In genomic region chr9:121298411-121299091, GRCm38 (mm10) we compare ENCODE assay signal across 8 mouse cellular contexts. TPM values are rescaled to one million over a fixed set of nuclear protein-coding genes. Genes with fewer than 3 reads are reported as not detected.
A peak's percentile ranks its signal among the peaks of the same experiment; 100 is the strongest.
DNase-seq lines count a peak whose midpoint lies in the region; ATAC-seq and TF ChIP-seq lines count a peak whose summit lies in the region.

No protein-coding gene starts in this region.

- H3K27me3 ChIP-seq in cerebellum, adult 2 months (ENCODE audit: control insufficient read depth, insufficient read depth, low read length), result no peaks in the 10 kb centered on the region
- H3K27me3 ChIP-seq in heart, embryonic 14.5 days (ENCODE audit: control insufficient read depth, insufficient read depth, low read length), result no peaks in the 10 kb centered on the region
- H3K27me3 ChIP-seq in stomach, embryonic 15.5 days (replicated peaks), result 0 out of 2 replicates have a peak, but pooled peaks cover 3% of the 10 kb centered on the region

- peak overlapping the region; percentile 77 for H3K4me3 ChIP-seq in cerebellum, adult 2 months (replicated peaks; ENCODE audit: insufficient read depth, low read depth, low read length)
- H3K4me3 ChIP-seq in cortical plate, adult 2 months (ENCODE audit: insufficient read depth, low read length), result peak overlapping the region; percentile 78
- peak overlapping the region; percentile 85 to 90 for H3K4me3 ChIP-seq in heart, embryonic 14.5 days (ENCODE audit: control insufficient read depth in 1 of 2, insufficient read depth in 1 of 2, low read depth in 1 of 2, low read length in 2 of 2)
- peak overlapping the region; percentile 87 for H3K4me3 ChIP-seq in stomach, embryonic 15.5 days (replicated peaks)

- TF ChIP-seq CTCF in cerebellum, adult 2 months (IDR thresholded peaks at IDR 0.05; ENCODE audit: borderline replicate concordance, insufficient read depth, low read depth, low read length), result no peak
- no peak for TF ChIP-seq CTCF in cortical plate, adult 2 months (IDR thresholded peaks at IDR 0.05; ENCODE audit: extremely low read depth, insufficient read depth, low read length)

- peak in 1 of 2 experiments; percentile 50 for DNase-seq in cerebellum, adult 2 months
- no peak for DNase-seq in cerebellum, adult 11 months
- peak; percentile 62 to 75 for DNase-seq in kidney, postnatal 25 days
- DNase-seq in adipocyte (ENCODE audit: low spot score), result no peak

- peaks cover 3% of the 10 kb centered on the region; the same call in 1 of the 2 replicates for H3K36me3 ChIP-seq in heart, embryonic 14.5 days (ENCODE audit: control insufficient read depth, insufficient read depth, low read length)
- H3K36me3 ChIP-seq in stomach, embryonic 15.5 days, result no peaks in the 10 kb centered on the region

- peaks cover 32% of the 10 kb centered on the region for H3K4me1 ChIP-seq in cerebellum, adult 2 months (ENCODE audit: control insufficient read depth, insufficient read depth, low read length)
- H3K4me1 ChIP-seq in cortical plate, adult 2 months (ENCODE audit: control insufficient read depth, insufficient read depth, low read length), result peaks cover 11% of the 10 kb centered on the region
- peaks cover 28 to 37% of the 10 kb centered on the region in 2 experiments for H3K4me1 ChIP-seq in heart, embryonic 14.5 days (ENCODE audit: control insufficient read depth in 2 of 2, insufficient read depth in 2 of 2, low read length in 2 of 2)
- peaks cover 30% of the 10 kb centered on the region for H3K4me1 ChIP-seq in stomach, embryonic 15.5 days

- H3K9me3 ChIP-seq in heart, embryonic 14.5 days (ENCODE audit: control insufficient read depth, low read length), result no peaks in the 10 kb centered on the region
- H3K9me3 ChIP-seq in stomach, embryonic 15.5 days, result no peaks in the 10 kb centered on the region

- TF ChIP-seq POLR2A in cerebellum, adult 2 months (IDR thresholded peaks at IDR 0.05; ENCODE audit: borderline replicate concordance, insufficient read depth, low read length), result no peak
- TF ChIP-seq POLR2A in cortical plate, adult 2 months (IDR thresholded peaks at IDR 0.05; ENCODE audit: extremely low read depth, insufficient read depth, low read length), result no peak

- 5% methylated on average over 15 of the region's 15 CpGs for WGBS in cerebellum, adult 2 months
- 21% methylated on average over 15 of the region's 15 CpGs for WGBS in heart, embryonic 14.5 days
- WGBS in stomach, embryonic 15.5 days, result 35% methylated on average over 15 of the region's 15 CpGs

- peak overlapping the region; percentile 52; the same call in 1 of the 2 replicates for H3K27ac ChIP-seq in cerebellum, adult 2 months (ENCODE audit: insufficient read depth, low read length)
- 0 out of 2 replicates have a peak overlapping the region, but pooled peaks have one; percentile 5 for H3K27ac ChIP-seq in cortical plate, adult 2 months (ENCODE audit: insufficient read depth, low read length)
- H3K27ac ChIP-seq in heart, embryonic 14.5 days (replicated peaks in 1 of 2; ENCODE audit: control insufficient read depth in 1 of 2, insufficient read depth in 1 of 2, low read depth in 2 of 2, low read length in 2 of 2), result peak overlapping the region; percentile 84 to 86
- no peak overlapping the region for H3K27ac ChIP-seq in stomach, embryonic 15.5 days

- peak overlapping the region; percentile 99 for H3K9ac ChIP-seq in heart, embryonic 14.5 days (ENCODE audit: low read length)
- peak overlapping the region; percentile 88 for H3K9ac ChIP-seq in stomach, embryonic 15.5 days

- ATAC-seq in heart, embryonic 14.5 days (ENCODE audit: insufficient number of reproducible peaks, insufficient read depth, low FRiP score, low read depth), result no peak
- peak; percentile 26 for ATAC-seq in megakaryocyte progenitor cell, adult 5-6 weeks (replicated peaks; ENCODE audit: poor library complexity)
- no peak for ATAC-seq in stomach, embryonic 15.5 days (ENCODE audit: insufficient read depth, low FRiP score, low read depth)

- peak overlapping the region; percentile 97 for H3K4me2 ChIP-seq in heart, embryonic 14.5 days (ENCODE audit: low read length)
- peak overlapping the region; percentile 95 for H3K4me2 ChIP-seq in stomach, embryonic 15.5 days

RNA-seq across cellular contexts. Expression of gene Trak1, which starts 1.2 kb away (rescaled TPM):
- polyA plus RNA-seq in cerebellum, adult 2 months (2012; rRNA removed), result 103 TPM in 2 replicates
- polyA plus RNA-seq in cortical plate, adult 2 months (2012; rRNA removed), result 139 and 140 TPM in 2 replicates
- polyA plus RNA-seq in heart, embryonic 14.5 days (2014; fragmentation: Nextera tagmentation; extraction: Ambion mirVana), result 41.3 and 42.1 TPM in 2 replicates
- total RNA-seq in megakaryocyte progenitor cell, adult 5-6 weeks (2015), result 30.2 and 33.4 TPM in 2 replicates
- total RNA-seq in megakaryocyte progenitor cell, adult 5-6 weeks (2017), result 21.0 and 24.0 TPM in 2 replicates
- 20.7 and 21.3 TPM in 2 replicates for polyA plus RNA-seq in stomach, embryonic 15.5 days (2015; fragmentation: Nextera tagmentation; extraction: Ambion mirVana)

RNA-seq across cellular contexts. Expression of gene Ulk4, which starts 21.6 kb away (rescaled TPM):
- polyA plus RNA-seq in cerebellum, adult 2 months (2012; rRNA removed), result 2.1 and 2.5 TPM in 2 replicates
- polyA plus RNA-seq in cortical plate, adult 2 months (2012; rRNA removed), result 6.7 and 7.3 TPM in 2 replicates
- polyA plus RNA-seq in heart, embryonic 14.5 days (2014; fragmentation: Nextera tagmentation; extraction: Ambion mirVana), result 87.5 and 95.4 TPM in 2 replicates
- total RNA-seq in megakaryocyte progenitor cell, adult 5-6 weeks (2015), result 0.25 and 0.68 TPM in 2 replicates
- total RNA-seq in megakaryocyte progenitor cell, adult 5-6 weeks (2017), result 2.8 and 4.7 TPM in 2 replicates
- 153 and 179 TPM in 2 replicates for polyA plus RNA-seq in stomach, embryonic 15.5 days (2015; fragmentation: Nextera tagmentation; extraction: Ambion mirVana)

Comparison
In these comparisons a context has a peak if more than half of its experiments do, and no peak if none do; other contexts are left out.
1. DNase-seq: peak in kidney, postnatal 25 days (2 of 2); none in cerebellum, adult 11 months (single experiment) and adipocyte (single experiment).
2. RNA of gene Ulk4, which starts 21.6 kb away (polyA plus RNA-seq): 153 to 179 TPM in stomach, embryonic 15.5 days and 87.5 to 95.4 TPM in heart, embryonic 14.5 days; 6.7 to 7.3 TPM in cortical plate, adult 2 months and 2.1 to 2.5 TPM in cerebellum, adult 2 months; every median in the first group is over 10 times any median in the second.
3. Peak in every context shown above with its lines, with median percentiles within 50 percentile points of each other: H3K4me3 ChIP-seq.